Mouse (Mus musculus) liver (tissue): ENCODE measurements around the gene Midn.

Experiments used
- DNase-seq: peaks from one replicate; pipeline ENCODE4 v3.0.0-alpha.2; 2020; ENCODE audit warnings: mixed read lengths

Gene Midn

DNA sequence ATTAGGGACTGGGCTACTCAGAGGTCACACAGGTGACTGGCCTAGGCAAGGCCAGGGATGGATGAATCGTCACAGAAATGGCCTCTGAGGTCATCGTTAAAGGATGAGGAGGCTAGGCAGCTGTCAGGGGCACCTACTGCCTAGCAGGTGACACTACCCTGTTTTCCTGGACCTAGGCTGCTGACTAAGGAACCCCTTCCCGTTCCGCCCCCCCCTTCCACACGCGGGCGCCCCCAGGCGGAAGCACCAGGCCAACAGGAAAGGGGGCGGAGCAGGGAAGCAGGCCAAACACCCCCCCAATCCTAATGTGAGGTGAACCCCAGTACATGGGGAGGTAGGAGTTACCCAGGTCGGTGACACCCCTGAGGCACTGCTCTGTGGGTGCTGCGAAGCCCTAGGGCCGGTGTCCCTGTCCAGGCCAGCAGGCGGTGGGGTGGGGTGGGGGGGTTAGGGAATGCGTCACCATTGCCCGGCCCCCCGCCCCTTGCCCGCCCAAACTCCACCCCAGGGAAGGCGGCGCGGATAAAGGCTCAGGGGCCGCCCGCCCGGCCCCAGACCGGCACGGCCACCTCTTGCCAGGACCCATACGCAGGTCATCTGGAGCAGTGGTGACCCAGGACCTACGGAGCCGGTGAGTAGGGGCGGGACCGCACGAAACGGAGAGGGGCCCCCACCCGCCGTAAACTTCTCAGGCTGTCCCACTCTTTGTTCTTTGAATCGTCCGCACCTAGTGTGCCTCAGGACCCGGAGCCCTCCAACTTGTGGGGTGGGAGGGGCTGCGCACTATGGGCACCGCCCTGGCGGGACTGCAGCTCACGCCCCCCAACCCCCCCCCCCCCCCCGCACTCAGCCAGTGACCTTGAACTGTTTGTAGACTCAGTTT is at the start of gene Midn:
Midn (plus strand) TSS at position 554 of the 883 bp plus-strand sequence.
- DNase-seq, result peak; percentile 88

DNA sequence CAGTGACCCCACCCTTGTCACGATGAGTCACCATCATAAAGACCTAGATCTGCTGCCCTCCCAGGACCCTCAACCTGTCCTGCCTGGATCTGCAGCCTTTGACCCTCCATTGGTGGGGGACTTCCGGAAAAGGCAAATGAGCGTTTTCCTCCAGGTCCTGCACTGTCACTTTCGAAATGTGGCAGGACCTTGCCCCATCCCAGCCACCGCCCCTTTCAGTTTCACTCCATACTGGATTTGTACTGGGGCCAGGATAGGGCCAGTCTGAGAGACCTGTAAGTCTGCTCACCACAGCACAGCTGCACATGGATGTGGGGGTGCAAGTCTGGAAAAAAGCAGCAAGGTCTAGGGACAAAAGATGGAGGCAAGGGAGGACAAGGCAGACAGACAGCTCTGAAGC is 49.4 kb upstream of the Midn start:
- peak; percentile 34 for DNase-seq

DNA sequence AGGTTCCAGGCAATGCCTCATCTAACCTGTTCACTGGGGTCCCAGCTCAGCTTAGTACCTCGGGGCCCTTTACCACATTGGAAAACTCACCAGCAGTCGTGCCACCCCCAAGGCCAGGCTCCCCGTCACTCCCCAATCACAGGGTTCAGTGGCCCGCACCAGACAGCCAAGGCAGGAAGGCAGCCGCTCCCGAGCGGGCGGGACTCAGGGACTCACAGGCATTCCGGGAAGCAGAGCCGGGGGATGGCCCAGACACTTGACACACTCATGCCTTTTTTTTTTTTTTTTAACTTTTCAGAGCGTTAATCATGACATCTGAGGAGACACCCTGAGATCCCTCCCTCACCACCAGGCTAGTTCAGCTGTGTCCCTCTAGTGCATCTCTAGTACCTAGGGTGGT is 47.1 kb upstream of the Midn start:
- peak; percentile 57 for DNase-seq

DNA sequence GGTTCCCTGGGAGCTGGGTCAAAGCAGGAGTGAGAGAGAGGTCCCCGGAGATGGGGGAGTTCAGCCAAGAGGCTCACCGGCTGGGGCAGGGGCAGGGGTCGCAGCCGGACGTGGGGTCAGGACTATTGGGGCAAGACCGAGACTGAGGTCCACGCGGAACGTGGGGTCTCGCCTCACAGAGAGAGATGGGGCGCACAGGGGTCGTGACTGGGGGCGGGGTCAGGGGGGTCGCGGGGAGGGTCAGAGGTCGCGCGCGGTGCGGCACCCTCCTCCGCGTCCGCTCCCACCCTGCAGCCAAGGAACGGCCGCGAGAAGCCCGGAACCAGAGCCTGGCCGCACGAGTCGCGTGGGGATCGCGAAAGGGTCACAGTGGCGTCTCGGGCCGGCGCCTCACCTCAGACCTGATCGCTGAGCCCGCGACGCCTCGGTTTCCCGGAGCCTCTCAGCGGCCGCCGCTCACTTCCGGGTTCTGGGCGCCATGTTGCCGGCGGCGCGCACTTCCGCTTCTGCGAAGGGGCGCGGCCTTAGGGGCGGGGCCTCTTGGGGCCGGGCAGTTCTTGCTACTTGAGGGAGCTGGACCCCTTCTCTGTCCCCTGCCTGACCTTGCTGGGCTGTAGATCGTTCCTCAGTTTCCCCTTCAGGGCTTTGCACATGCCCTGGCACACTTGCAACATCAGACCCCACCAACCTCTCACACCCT is 45.7 kb upstream of the Midn start:
- DNase-seq, result peak; percentile 93

DNA sequence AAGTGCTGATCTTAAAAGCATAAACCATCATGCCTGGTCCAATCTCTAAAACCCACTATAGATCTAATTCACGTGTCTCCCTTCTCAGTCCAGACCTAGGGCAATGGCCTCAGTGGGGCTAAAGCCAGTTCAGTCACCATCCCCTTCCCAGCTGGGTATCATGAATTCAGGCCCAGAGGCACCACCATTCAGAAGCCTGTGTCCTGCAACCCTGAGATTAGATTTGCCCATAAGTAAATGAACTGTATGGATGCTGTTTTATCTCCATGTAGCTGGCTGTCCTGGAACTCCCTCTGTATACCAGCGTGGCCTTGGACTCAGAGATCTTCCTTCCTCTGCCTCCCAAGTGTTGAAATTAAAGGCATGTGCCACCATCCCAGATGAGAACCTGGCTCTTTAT is 45.0 kb upstream of the Midn start:
- DNase-seq, result peak; percentile 47

DNA sequence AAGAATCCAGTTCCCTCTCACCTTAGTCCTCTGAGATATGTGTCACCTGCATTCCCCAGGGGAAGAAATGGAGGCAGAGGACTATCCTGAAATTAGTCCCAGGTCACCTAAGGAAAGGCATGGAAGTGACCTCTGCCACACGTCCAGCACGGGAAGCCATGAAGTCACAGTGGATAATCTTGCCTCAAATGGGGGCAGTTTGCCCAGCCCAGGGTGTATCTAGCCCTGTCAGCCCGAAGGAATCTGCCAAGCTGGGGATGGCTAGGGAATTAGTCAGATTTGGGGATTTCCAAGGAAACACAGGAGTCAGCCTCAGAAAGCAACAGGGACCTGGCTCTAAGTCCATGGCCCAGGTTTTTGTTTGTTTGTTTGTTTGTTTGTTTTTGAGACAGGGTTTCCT is 43.9 kb upstream of the Midn start:
- no peak for DNase-seq

DNA sequence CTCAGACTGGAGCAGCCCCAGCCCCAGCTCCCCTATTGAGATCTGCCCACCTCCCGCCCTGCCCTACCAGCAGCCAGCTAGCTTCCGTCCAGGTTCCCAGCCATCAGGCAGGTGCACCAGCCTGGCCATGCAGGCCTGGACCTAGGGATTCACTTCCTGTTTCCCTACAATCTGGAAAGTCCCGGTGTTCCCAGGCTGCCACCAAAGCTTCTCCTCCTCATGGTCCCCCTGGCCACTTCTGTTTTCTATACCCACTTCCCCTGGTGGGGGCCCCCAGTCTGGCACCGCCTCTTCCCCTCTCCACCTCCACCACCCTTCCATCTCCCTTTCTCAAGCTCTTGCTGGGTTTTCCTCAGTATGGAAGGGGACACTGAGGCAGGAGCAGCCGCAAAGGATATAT is 42.6 kb upstream of the Midn start, which contains the start of gene Sbno2:
Sbno2 (minus strand) TSS at position 112 of the 400 bp plus-strand sequence.
- DNase-seq, result no peak

DNA sequence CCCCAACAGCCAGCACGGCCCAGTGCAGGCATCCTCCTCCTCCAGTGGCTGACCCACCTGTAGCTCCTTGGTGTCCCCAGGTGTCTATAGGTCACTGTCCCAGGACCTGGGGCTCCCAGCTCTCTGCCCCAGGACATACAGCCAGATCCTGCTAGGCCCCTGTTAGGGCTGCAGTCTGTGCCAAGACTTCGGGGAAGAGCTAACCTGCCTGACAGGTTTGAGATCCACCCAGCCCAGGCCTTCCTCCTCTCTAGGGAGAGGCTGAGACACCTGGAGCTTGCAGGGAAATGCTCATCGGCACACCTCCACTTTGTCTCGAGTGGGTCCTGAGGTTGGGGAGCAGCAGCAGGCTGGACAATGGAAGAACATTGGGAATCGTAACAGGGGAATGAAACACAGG is 42.1 kb upstream of the Midn start:
- DNase-seq, result no peak

DNA sequence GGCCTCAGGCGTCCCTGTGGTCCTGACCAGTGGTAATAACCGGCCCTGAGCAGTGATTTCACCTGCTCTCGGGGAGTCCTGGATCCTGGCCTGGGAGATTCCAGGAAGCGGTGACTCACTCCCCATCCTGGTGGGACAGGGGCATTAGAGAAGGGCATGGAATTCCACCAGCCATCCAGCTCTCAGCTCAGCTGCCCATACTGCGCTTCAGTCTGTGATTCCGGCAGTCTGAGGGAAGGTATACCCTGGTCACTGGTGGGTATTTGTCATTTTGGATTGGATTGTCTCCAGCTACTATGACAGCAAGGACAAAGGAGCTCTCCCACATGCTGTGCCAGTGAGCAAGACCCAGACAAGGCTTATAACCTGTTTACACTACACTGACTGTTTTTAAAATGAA is 40.4 kb upstream of the Midn start:
- DNase-seq, result no peak

DNA sequence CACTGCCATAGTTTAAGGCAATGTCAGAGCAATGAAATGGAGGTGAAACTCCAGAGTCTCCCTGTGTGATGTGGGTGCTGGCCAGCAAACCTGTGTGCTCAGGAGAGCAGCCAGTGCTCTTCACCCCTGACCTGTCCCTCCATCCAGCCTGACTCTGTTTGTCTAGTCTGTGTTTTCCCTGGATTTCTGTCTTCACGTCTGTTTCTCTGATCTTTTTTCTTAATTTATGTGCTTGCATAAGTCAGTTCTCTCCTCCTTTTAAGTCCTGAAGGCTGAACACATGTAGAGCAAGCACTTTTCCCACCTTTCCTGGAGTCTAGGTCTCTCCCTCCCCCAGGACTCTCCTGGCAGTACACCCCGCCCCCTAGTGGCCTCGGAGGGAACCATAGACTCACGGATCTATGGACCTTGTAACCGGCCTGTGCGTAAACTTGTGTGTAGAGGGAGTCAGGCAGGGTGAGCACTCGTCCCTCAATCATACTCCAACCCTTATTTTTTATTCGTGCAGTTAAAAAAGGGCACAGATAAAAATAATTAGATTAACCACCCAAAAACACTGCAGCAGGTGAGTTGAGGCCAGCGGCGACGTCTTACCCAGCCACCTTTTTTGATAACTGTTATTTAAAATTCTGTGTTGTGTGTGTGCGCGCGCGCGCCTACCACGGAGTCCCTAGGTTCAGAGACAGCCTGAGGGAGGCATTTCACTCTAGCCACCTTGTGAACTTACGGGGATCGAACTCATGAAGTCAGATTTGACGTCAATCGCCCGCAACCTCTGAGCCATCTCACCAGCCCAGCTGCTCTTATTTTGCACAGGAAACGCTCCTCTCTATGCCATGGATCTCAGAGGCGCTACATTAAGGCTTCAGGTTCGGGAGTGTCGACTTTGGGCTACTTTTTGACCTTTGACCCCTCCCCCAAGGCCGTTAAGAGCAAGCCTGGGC is 33.5 kb upstream of the Midn start:
- DNase-seq, result peak; percentile 98

DNA sequence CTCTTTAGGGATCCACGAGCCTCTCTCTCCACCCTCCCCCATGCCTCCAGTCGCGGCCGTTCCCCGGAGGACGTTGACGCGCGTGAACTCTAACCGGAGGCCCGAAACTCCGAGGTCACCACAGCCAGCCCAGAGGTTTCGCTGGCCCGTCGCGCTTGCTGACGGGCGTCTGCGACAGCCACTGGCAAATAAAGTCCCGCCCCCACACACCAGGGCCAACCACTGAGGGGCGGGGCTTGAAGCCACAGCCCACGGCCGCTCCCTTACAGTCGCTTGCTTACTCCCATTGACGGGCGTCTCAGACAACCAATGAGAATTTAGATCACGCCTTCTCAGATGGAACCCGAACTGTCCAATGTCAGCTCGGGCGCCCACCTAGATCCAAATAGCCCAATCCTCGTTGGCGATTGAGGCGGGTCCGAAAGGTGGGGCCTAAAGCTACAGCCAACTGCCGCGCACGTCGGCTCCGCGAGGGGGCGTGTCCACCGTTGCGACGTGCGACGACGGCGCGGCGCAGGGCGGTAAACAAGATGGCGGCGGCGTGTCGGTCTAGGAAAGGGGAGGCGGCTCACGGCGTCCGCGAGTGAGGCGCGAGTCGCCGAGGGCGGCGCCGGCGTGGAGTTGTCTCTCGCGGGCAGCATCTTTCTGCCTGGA is 32.7 kb upstream of the Midn start, which contains the start of gene Stk11:
Stk11 (plus strand) TSS at position 514 of the 654 bp plus-strand sequence.
- DNase-seq, result peak; percentile 99

DNA sequence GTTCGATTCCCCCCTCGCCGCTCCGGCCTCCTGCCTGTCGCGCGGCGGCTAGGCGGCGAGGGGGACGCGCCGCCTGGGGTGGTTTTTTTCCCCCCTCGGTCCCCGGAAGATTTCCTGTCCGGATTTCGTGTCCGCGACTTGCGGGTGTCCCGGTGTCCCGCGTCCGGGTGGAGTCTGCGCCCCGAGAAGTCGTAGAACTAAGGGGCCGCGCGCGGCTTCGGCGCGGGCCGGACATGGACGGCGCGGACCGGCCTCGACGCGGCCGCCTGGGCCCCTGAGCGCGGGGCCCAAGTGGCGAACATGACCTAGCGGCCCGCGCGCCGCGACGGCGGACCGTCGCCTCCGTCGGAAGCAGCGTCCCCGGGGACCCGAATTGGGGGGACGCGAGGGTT is 32.1 kb upstream of the Midn start:
- peak; percentile 40 for DNase-seq

DNA sequence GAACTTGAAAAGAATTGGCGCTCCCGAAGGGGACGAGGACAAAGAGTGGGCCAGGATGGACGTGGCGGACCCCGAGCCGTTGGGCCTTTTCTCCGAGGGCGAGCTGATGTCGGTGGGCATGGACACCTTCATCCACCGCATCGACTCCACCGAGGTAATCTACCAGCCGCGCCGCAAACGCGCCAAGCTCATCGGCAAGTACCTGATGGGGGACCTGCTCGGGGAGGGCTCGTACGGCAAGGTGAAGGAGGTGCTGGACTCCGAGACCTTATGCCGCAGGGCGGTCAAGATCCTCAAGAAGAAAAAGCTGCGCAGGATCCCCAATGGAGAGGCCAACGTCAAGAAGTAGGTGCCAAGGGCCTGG is 31.5 kb upstream of the Midn start:
- DNase-seq, result peak; percentile 58

DNA sequence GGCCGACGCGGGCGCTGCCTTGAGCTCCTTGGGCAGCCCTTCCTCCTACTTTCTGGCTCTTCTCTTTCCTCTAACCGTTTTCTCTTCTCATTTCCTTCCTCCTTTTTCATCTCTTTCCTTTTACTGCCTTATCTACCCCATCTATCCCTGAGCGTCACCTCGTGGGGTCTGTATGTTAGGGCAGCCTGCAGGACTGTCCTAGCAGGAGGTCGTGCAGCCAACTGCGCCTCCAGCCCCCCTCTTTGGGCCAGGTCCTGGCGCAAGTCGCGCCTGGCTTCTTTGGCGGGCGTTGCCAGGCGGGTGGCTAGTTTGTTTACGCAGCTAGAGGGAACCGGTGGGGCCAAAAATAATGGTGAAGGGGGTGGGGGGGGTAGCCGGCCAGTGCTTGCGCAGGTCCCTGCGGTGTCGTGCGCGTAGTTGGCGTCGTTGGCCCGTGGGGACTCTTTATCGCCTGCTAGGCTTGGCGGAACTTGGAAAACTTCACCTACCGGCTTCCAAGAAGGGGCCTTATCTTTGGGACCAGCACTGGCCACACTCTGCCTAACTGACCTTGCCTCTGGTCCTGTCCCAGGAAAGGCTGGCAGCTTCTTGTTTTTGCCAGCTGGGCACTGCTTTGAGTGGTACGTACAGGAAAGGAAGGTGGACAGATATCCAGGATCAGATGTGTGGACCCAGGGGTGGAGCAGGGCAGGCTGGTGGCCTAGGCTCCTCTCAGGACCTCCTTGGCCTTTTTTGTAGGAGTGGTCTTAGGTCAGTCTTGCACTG is 31.0 kb upstream of the Midn start:
- peak; percentile 82 for DNase-seq

DNA sequence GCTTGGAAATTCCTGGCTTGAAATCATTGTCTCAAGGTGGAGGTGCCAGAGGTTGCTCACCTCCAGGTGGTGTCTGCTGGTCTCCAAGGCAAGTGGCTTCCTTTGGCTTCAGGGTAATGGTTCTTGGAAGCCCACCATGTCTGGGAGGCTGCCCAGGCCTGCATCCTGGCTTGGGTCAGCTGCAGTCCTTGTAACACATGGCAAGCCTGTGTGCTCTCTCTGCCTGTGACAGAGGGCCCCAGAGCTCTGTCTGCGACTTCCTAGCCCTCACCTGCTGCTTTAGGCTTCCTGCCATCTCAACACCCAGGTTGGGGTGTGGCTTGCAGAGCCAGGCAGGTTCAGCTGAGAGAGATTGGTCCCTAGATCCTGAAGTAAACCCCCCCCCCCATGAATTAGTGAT is 30.3 kb upstream of the Midn start:
- no peak for DNase-seq

DNA sequence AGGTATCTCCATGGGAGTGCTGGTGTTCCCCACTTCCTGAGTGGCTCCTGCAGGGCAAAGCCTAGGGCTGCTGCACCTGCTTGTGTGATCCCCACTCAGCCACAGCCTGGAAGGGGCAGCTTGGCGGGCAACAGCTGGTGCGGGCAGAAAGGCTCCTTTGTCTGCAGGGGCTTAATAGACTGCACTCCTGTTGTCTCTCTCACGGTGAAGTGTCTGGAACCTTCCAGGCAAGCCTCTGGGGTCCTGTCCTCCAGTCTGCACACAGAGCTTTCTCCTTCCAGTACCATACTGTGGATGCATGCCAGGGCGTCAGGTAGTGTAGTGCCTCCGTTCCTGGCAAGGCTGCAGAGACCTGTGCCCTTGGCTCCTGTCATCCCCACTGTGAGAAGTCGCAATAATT is 29.5 kb upstream of the Midn start:
- no peak for DNase-seq

DNA sequence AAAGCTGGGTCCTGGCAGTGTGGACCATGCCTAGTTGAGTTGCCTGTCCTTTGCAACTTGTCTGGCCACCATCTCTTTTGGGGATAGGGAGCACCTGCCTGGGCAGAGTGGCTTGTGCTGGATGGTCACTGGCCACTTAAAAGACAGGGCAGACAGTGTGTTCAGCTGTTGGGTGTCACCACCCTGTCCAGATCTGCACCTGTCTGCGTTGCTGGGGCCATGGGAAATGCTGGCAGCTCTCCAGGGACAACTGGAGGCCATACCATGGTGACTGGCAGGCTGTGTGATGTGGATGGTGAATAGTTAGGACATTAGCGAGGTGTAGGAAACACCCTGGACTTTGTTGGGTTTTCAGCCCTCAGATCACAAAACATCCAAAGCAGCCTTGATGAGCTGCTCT is 27.9 kb upstream of the Midn start:
- DNase-seq, result no peak

DNA sequence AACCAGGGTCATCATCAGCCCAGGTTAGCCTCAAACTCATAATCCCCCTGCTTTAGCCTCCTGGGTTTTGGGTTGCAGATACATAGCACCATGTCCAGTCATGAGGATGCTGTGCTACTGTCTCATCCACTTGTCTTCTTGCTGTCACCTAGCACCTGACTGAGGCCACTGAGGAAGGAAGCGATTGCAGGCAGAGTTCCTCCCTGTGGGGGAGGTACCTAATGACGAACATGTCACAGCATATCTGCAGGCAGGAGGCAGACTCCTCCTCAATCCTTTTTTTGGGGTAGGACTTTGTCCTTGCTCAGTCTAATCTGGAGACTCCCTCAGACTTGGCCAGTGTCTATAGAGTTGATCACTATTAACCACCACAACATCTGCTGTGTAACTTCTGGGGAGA is 26.4 kb upstream of the Midn start:
- no peak for DNase-seq

DNA sequence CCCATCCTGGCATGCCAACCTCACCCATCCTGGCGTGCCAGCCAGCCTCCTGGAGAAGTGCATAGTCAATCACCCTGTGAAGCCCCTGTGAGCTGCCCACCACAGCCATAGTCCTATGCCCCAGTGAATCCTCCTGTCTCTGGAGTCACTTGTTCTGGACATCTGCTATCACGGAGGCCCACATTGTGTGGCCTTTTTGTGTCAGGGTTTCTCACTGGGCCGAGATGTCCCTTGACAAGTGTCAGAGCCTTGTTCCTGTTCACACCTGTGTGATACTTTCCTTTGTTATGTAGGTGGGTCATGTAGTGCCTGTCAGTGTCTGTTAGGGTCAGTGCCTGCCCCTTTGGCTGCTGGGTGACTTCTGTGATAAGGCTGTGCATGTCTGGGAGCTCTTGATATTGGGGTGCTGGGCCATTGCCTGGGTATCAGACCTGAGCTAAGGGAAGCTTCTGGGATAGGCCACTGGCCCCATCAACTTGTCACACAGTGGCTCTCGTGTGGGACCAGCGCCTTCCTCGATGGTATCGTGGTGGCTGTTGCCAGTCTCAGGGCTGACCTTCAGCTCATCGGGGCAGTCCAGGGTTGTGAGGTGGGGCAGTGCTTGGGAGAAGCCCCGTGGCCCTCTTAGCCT is 24.0 kb upstream of the Midn start:
- peak; percentile 79 for DNase-seq

DNA sequence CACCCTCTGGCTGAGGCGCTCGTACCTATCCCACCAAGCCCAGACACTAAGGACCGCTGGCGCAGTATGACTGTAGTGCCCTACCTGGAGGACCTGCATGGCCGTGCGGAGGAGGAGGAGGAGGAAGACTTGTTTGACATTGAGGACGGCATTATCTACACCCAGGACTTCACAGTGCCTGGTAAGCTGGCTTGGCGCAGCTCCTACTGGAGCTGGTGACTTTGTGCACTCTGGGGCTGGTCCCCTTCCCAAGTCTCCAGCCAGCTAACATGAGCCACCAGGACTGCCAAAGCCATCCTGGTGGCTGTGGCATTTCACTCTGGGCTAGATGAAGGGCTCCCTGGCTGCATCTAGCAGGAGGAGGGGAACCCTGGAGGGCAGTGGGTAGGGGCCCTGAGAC is 20.2 kb upstream of the Midn start:
- DNase-seq, result no peak

DNA sequence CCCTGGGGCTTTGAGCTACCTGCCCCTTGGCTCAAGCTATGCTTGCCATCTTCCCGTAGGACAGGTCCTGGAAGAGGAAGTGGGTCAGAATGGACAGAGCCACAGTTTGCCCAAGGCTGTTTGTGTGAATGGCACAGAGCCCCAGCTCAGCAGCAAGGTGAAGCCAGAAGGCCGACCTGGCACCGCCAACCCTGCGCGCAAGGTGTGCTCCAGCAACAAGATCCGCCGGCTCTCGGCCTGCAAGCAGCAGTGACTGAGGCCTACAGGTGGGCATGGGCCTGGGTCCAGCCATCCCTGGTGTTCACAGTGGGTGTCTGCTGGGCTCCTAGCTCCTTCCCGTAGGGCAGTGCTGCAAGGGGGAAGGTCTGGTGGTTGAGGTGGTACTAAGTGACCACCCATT is 18.2 kb upstream of the Midn start:
- DNase-seq, result no peak
